Mouse (Mus musculus) stomach, embryonic 14.5 days (tissue): ENCODE measurements at regions not wholly inside any gene's neighbourhood (a gene's known extent, or its start where the extent isn't known, plus 50 kb on each side); places are given as distances from the start of the nearest gene placed in this dataset.
A peak's percentile ranks its signal among the peaks of the same experiment; 100 is the strongest.

ENCODE experiments used
- ATAC-seq: fragments of 200-750 bp; cut with Nextera tagmentation; 2 replicates; pipeline ENCODE4 v1.8.0; 2017; ENCODE audit warnings: low read depth, moderate TSS enrichment; ENCODE audit not compliant: insufficient number of reproducible peaks, insufficient read depth, low FRiP score
- H3K27ac ChIP-seq: fragments of 300-500 bp; sonication (generic); 2 replicates; pipeline ENCODE4 v1.5.1; 2014; ENCODE audit warnings: mild to moderate bottlenecking, low read length, moderate library complexity, mixed read lengths
- H3K27me3 ChIP-seq: fragments of 300-500 bp; sonication (generic); 2 replicates; pipeline ENCODE4 v1.6.1; 2014; ENCODE audit warnings: low read length, control low read depth, mixed read lengths; ENCODE audit not compliant: control insufficient read depth, insufficient read depth
- H3K36me3 ChIP-seq: fragments of 300-500 bp; sonication (generic); 2 replicates; pipeline ENCODE4 v1.6.1; 2014; ENCODE audit warnings: mild to moderate bottlenecking, control low read depth, low read length, moderate library complexity, mixed read lengths; ENCODE audit not compliant: control insufficient read depth, insufficient read depth
- H3K4me1 ChIP-seq: fragments of 300-500 bp; sonication (generic); 2 replicates; pipeline ENCODE4 v1.6.1; 2014; ENCODE audit warnings: low read length, control low read depth, mixed read lengths; ENCODE audit not compliant: control insufficient read depth, insufficient read depth
- H3K4me2 ChIP-seq: fragments of 300-500 bp; sonication (generic); replicated peaks from 2 replicates; pipeline ENCODE4 v1.6.1; 2014; ENCODE audit warnings: low read depth, low read length, control low read depth
- H3K4me3 ChIP-seq: fragments of 300-500 bp; sonication (generic); 2 replicates; pipeline ENCODE4 v1.5.1; 2014; ENCODE audit warnings: low read depth, low read length, control low read depth
- H3K9ac ChIP-seq: fragments of 300-500 bp; sonication (generic); replicated peaks from 2 replicates; pipeline ENCODE4 v1.6.1; 2014; ENCODE audit warnings: low read depth, mild to moderate bottlenecking, control low read depth, low read length, moderate library complexity, mixed read lengths
- H3K9me3 ChIP-seq: fragments of 300-500 bp; sonication (generic); 2 replicates; pipeline ENCODE4 v1.6.1; 2016; ENCODE audit warnings: low read depth, low read length, control low read depth; ENCODE audit not compliant: control insufficient read depth
- WGBS: fragments of 180-500 bp; shearing (Covaris S2); extraction: QIAGEN DNeasy Blood & Tissue Kit; methylation state at CpG from one replicate; pipeline ENCODE4 v1.1.7; 2014; 5-methylcytosine and 5-hydroxymethylcytosine counted together

- H3K27me3 ChIP-seq: no peaks in the 10 kb centered on the region
- peak overlapping the region; percentile 37 for H3K4me2 ChIP-seq
- no peak overlapping the region for H3K4me3 ChIP-seq
- WGBS: 33% methylated on average over 10 of the region's 10 CpGs
- no peak overlapping the region for H3K9ac ChIP-seq
- H3K27ac ChIP-seq: no peak overlapping the region
- H3K36me3 ChIP-seq: no peaks in the 10 kb centered on the region
- no peaks in the 10 kb centered on the region for H3K9me3 ChIP-seq
- ATAC-seq: peak; percentile 63; the same call in 1 of the 2 replicates
- peaks cover 6% of the 10 kb centered on the region; the same call in 1 of the 2 replicates for H3K4me1 ChIP-seq
These were observed 1093.5 kb downstream of the Mrps31 start for GRCm38 (mm10) chr8:23504704-23505103.

- H3K4me2 ChIP-seq: no peak overlapping the region
- no peak overlapping the region for H3K27ac ChIP-seq
- H3K4me1 ChIP-seq: peaks cover 6% of the 10 kb centered on the region; the same call in 1 of the 2 replicates
- no peak overlapping the region for H3K4me3 ChIP-seq
- H3K36me3 ChIP-seq: no peaks in the 10 kb centered on the region
- no peak for ATAC-seq
- no peaks in the 10 kb centered on the region for H3K9me3 ChIP-seq
- WGBS: 89% methylated on average over 9 of the region's 9 CpGs
- H3K9ac ChIP-seq: no peak overlapping the region
- no peaks in the 10 kb centered on the region for H3K27me3 ChIP-seq
These were observed 1094.1 kb downstream of the Mrps31 start for GRCm38 (mm10) chr8:23505216-23505615.

GRCm38 (mm10) chr8:23505966-23506365 lies 1094.8 kb downstream of the Mrps31 start:
- Histone ChIP-seq H3K9me3 (no peaks in the 10 kb centered on the region), H3K9ac (no peak overlapping the region), H3K27ac (no peak overlapping the region), H3K4me3 (no peak overlapping the region), H3K4me1 (peaks cover 6% of the 10 kb centered on the region; the same call in 1 of the 2 replicates), H3K4me2 (no peak overlapping the region), H3K27me3 (no peaks in the 10 kb centered on the region), H3K36me3 (no peaks in the 10 kb centered on the region)
- 96% methylated on average over 4 of the region's 4 CpGs for WGBS
- no peak for ATAC-seq

GRCm38 (mm10) chr8:23507661-23508060 lies 1096.5 kb downstream of the Mrps31 start:
- H3K4me3 ChIP-seq: no peak overlapping the region
- ATAC-seq: no peak
- no peaks in the 10 kb centered on the region for H3K36me3 ChIP-seq
- H3K9ac ChIP-seq: no peak overlapping the region
- H3K27ac ChIP-seq: no peak overlapping the region
- H3K4me1 ChIP-seq: peaks cover 6% of the 10 kb centered on the region; the same call in 1 of the 2 replicates
- no peaks in the 10 kb centered on the region for H3K9me3 ChIP-seq
- WGBS: 58% methylated on average over 4 of the region's 4 CpGs
- H3K4me2 ChIP-seq: no peak overlapping the region
- no peaks in the 10 kb centered on the region for H3K27me3 ChIP-seq

- Histone ChIP-seq H3K9me3 (no peaks in the 10 kb centered on the region), H3K36me3 (no peaks in the 10 kb centered on the region), H3K27ac (no peak overlapping the region), H3K4me2 (no peak overlapping the region), H3K9ac (no peak overlapping the region), H3K4me1 (0 out of 2 replicates have a peak, but pooled peaks cover 4% of the 10 kb centered on the region), H3K27me3 (no peaks in the 10 kb centered on the region), H3K4me3 (no peak overlapping the region)
- whole genome bisulfite sequencing: 37% methylated on average over 5 of the region's 5 CpGs
- ATAC-seq: no peak
These were observed 1098.9 kb downstream of the Mrps31 start for GRCm38 (mm10) chr8:23510076-23510475.

GRCm38 (mm10) chr8:23510561-23510960 lies 1099.4 kb downstream of the Mrps31 start:
- H3K9me3 ChIP-seq: no peaks in the 10 kb centered on the region
- WGBS: 71% methylated on average over 5 of the region's 5 CpGs
- no peak for ATAC-seq

GRCm38 (mm10) chr8:23511264-23511663 lies 1100.1 kb downstream of the Mrps31 start:
- Histone ChIP-seq H3K27ac (no peak overlapping the region), H3K9me3 (no peaks in the 10 kb centered on the region), H3K36me3 (no peaks in the 10 kb centered on the region), H3K4me1 (0 out of 2 replicates have a peak, but pooled peaks cover 4% of the 10 kb centered on the region), H3K4me2 (no peak overlapping the region), H3K9ac (no peak overlapping the region), H3K27me3 (no peaks in the 10 kb centered on the region), H3K4me3 (no peak overlapping the region)
- ATAC-seq: no peak
- whole genome bisulfite sequencing: 54% methylated on average over 1 of the region's 1 CpGs

More at GRCm38 (mm10) chr8:23510561-23510960, 1099.4 kb downstream of the Mrps31 start:
- H3K27ac ChIP-seq: no peak overlapping the region
- H3K4me3 ChIP-seq: no peak overlapping the region
- no peak overlapping the region for H3K4me2 ChIP-seq
- no peaks in the 10 kb centered on the region for H3K27me3 ChIP-seq
- H3K4me1 ChIP-seq: 0 out of 2 replicates have a peak, but pooled peaks cover 4% of the 10 kb centered on the region
- no peaks in the 10 kb centered on the region for H3K36me3 ChIP-seq
- H3K9ac ChIP-seq: no peak overlapping the region

- Histone ChIP-seq H3K9me3 (no peaks in the 10 kb centered on the region), H3K27ac (no peak overlapping the region), H3K27me3 (no peaks in the 10 kb centered on the region), H3K9ac (no peak overlapping the region), H3K4me1 (0 out of 2 replicates have a peak, but pooled peaks cover 4% of the 10 kb centered on the region), H3K4me2 (no peak overlapping the region), H3K4me3 (no peak overlapping the region), H3K36me3 (no peaks in the 10 kb centered on the region)
- no peak for ATAC-seq
- 93% methylated on average over 6 of the region's 6 CpGs for WGBS
These were observed 1100.6 kb downstream of the Mrps31 start for GRCm38 (mm10) chr8:23511792-23512191.

- H3K9me3 ChIP-seq: no peaks in the 10 kb centered on the region
- 73% methylated on average over 2 of the region's 2 CpGs for WGBS
- no peaks in the 10 kb centered on the region for H3K4me1 ChIP-seq
- H3K9ac ChIP-seq: no peak overlapping the region
- no peaks in the 10 kb centered on the region for H3K27me3 ChIP-seq
- H3K4me3 ChIP-seq: no peak overlapping the region
- no peak for ATAC-seq
- no peak overlapping the region for H3K4me2 ChIP-seq
- no peaks in the 10 kb centered on the region for H3K36me3 ChIP-seq
- H3K27ac ChIP-seq: no peak overlapping the region
These were observed 1105.3 kb downstream of the Mrps31 start for GRCm38 (mm10) chr8:23516469-23516868.
